Mouse (Mus musculus) c-Kit-positive CD71-negative TER-119-negative erythroid progenitor cells, embryonic 14.5 days (primary cell): Measurements from ENCODE around the gene Prss50.

Source experiments
- DNase-seq: peaks from one replicate; pipeline ENCODE4 v3.0.0-alpha.2; 2013; ENCODE audit warnings: low read depth

Gene Prss50

GRCm38 (mm10) chr9:110907201-110907837 lies 49.6 kb downstream of the Prss50 start:
- no peak for DNase-seq

GRCm38 (mm10) chr9:110907838-110908630 lies 50.3 kb downstream of the Prss50 start:
- no peak for DNase-seq

GRCm38 (mm10) chr9:110908631-110909016 lies 50.9 kb downstream of the Prss50 start:
- no peak for DNase-seq

- no peak for DNase-seq
These were observed 51.7 kb downstream of the Prss50 start for GRCm38 (mm10) chr9:110909371-110909967.
